Mouse (Mus musculus) liver, embryonic 14.5 days (tissue): ENCODE measurements around the gene Vasn.

ENCODE experiments used
- CTCF ChIP-seq: IDR thresholded peaks from 2 replicates; pipeline ENCODE4 v1.5.1; 2016; ENCODE audit warnings: antibody characterized with exemption, low read depth, control low read depth
- EP300 ChIP-seq: IDR thresholded peaks from 2 replicates; pipeline ENCODE4 v1.6.1; 2016; ENCODE audit warnings: antibody characterized with exemption, low read depth

DNA sequence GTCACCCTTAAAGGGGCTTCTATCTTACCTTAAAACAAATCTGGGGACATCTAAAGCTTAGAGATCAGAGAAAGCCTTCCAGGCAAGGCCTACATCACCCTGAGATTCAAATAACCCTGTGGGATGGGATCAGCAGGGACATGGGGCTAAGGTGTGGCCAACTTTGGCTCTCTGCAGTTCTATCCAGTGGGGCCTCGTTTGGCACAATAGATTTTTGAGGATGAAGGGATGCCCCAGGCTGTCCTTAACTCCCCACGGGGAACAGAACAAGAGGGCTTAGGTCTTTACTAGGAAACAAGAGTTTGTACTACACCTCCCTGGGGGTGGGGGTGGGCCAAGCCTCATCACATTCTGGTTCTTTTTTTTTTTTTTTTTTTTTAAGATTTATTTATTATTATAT, 19.6 kb downstream of the Vasn start:
- TF ChIP-seq CTCF (no peak), EP300 (no peak)
